ENCODE assay signal across 8 mouse cellular contexts in the genomic region with DNA sequence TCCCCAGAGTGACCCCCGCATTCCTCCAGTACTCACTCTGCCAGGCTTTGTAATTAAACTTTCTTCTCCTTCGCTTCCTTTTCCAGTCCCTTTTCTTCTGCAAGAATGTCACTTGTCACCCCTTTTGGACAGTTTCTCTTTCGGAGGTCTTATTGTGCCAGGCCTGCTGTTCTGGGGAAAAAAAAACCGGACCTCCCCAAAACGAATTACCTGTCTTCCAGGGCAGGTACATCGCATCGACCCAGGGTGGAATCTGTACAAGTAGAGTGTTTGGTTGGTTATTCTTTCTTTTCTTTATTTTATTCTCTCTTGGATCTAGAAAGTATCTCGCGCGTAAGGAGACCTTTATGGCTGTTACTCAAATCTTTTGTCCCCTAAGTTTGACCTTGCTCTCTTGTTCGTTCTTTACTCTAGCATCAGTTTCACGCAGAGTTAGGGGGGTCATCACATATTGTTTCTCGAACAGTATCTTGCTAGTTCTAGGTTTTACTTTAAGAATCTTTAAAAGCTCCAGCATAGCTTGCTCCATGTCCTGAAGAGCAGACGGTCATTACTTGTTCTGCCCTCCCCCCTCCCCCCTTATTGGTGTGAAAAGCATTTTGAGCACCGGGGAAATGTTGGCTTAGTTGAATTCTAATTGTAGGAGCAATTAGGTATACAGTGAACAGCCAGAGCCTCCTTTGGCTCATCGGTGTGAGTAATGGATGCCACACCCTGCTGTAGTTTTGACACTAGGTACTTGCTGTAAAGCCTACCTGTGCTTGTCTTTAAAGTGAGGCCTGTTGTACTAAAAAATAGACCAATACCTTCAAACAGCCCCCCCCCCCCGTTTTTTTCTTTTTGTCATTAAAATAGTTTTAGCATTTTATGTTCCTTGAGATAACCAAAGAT. TPM values are rescaled to one million over a fixed set of nuclear protein-coding genes. Genes with fewer than 3 reads are reported as not detected.
DNase-seq lines count a peak whose midpoint lies in the region; ATAC-seq and TF ChIP-seq lines count a peak whose summit lies in the region.

No protein-coding gene starts in this region.

- H3K4me1 ChIP-seq in testis, adult 2 months (ENCODE audit: control insufficient read depth, insufficient read depth, low read length): peaks cover 2% of the 10 kb centered on the region
- H3K4me1 ChIP-seq in embryonic facial prominence, embryonic 12.5 days: peaks cover 17% of the 10 kb centered on the region
- peaks cover 4% of the 10 kb centered on the region; the same call in 1 of the 2 replicates for H3K4me1 ChIP-seq in intestine, embryonic 16.5 days (ENCODE audit: control insufficient read depth, insufficient read depth, low read length)
- H3K4me1 ChIP-seq in neural tube, embryonic 14.5 days (ENCODE audit: control insufficient read depth, insufficient read depth, low read length): peaks cover 12% of the 10 kb centered on the region; the same call in 1 of the 2 replicates

- no peaks in the 10 kb centered on the region for H3K9me3 ChIP-seq in embryonic facial prominence, embryonic 12.5 days
- H3K9me3 ChIP-seq in intestine, embryonic 16.5 days (ENCODE audit: control insufficient read depth, low read length): no peaks in the 10 kb centered on the region
- no peaks in the 10 kb centered on the region for H3K9me3 ChIP-seq in neural tube, embryonic 14.5 days (ENCODE audit: control insufficient read depth, low read length)

- no peaks in the 10 kb centered on the region for H3K27me3 ChIP-seq in testis, adult 2 months (ENCODE audit: control insufficient read depth, insufficient read depth, low read length)
- H3K27me3 ChIP-seq in embryonic facial prominence, embryonic 12.5 days: no peaks in the 10 kb centered on the region
- H3K27me3 ChIP-seq in intestine, embryonic 16.5 days (replicated peaks; ENCODE audit: control insufficient read depth, insufficient read depth, low read length): no peaks in the 10 kb centered on the region
- no peaks in the 10 kb centered on the region for H3K27me3 ChIP-seq in neural tube, embryonic 14.5 days (ENCODE audit: control insufficient read depth, insufficient read depth, low read length)

- peak overlapping the region; percentile 92 for H3K9ac ChIP-seq in embryonic facial prominence, embryonic 12.5 days
- peak overlapping the region; percentile 89 for H3K9ac ChIP-seq in intestine, embryonic 16.5 days (ENCODE audit: low read depth, low read length)
- peak overlapping the region; percentile 91 for H3K9ac ChIP-seq in neural tube, embryonic 14.5 days (replicated peaks; ENCODE audit: low read depth, low read length)

- peak overlapping the region; percentile 92 for H3K27ac ChIP-seq in testis, adult 2 months (ENCODE audit: control insufficient read depth, insufficient read depth, low read depth, low read length)
- H3K27ac ChIP-seq in embryonic facial prominence, embryonic 12.5 days: no peak overlapping the region
- peak overlapping the region; percentile 96 for H3K27ac ChIP-seq in intestine, embryonic 16.5 days (ENCODE audit: low read length)
- peak overlapping the region; percentile 77 for H3K27ac ChIP-seq in neural tube, embryonic 14.5 days (ENCODE audit: low read depth, low read length)

- no peak for ATAC-seq in embryonic facial prominence, embryonic 12.5 days (ENCODE audit: insufficient number of reproducible peaks, insufficient read depth, low FRiP score, low TSS enrichment)
- no peak for ATAC-seq in intestine, embryonic 16.5 days
- no peak for ATAC-seq in neural tube, embryonic 14.5 days (ENCODE audit: low read depth)
- ATAC-seq in frontal cortex, adult (ENCODE audit: low TSS enrichment): no peak

- no peaks in the 10 kb centered on the region for H3K36me3 ChIP-seq in testis, adult 2 months (ENCODE audit: control insufficient read depth, insufficient read depth, low read length)
- no peaks in the 10 kb centered on the region for H3K36me3 ChIP-seq in embryonic facial prominence, embryonic 12.5 days
- no peaks in the 10 kb centered on the region for H3K36me3 ChIP-seq in intestine, embryonic 16.5 days (ENCODE audit: control insufficient read depth, insufficient read depth, low read length)
- H3K36me3 ChIP-seq in neural tube, embryonic 14.5 days (ENCODE audit: control insufficient read depth, insufficient read depth, low read length): no peaks in the 10 kb centered on the region

- TF ChIP-seq CTCF in testis, adult 2 months (IDR thresholded peaks at IDR 0.05; ENCODE audit: control insufficient read depth, insufficient read depth, insufficient replicate concordance, low read depth, low read length): no peak

- no peak for DNase-seq in testis, postnatal 14 days (ENCODE audit: low spot score)
- no peak for DNase-seq in left cerebral cortex, adult 9 months (ENCODE audit: low spot score in 2 of 2)
- DNase-seq in layer of hippocampus, adult 9-11 months: no peak

- WGBS in embryonic facial prominence, embryonic 12.5 days: 2% methylated on average over 17 of the region's 17 CpGs
- 3% methylated on average over 17 of the region's 17 CpGs for WGBS in intestine, embryonic 16.5 days
- WGBS in neural tube, embryonic 14.5 days: under 1% methylated on average over 17 of the region's 17 CpGs

- H3K4me3 ChIP-seq in testis, adult 2 months (ENCODE audit: control insufficient read depth, low read depth, low read length): peak overlapping the region; percentile 95
- H3K4me3 ChIP-seq in embryonic facial prominence, embryonic 12.5 days: peak overlapping the region; percentile 88
- H3K4me3 ChIP-seq in intestine, embryonic 16.5 days (ENCODE audit: low read length): peak overlapping the region; percentile 83
- H3K4me3 ChIP-seq in neural tube, embryonic 14.5 days (ENCODE audit: low read depth, low read length): peak overlapping the region; percentile 78

- H3K4me2 ChIP-seq in embryonic facial prominence, embryonic 12.5 days (replicated peaks): peak overlapping the region; percentile 69
- peak overlapping the region; percentile 53 for H3K4me2 ChIP-seq in intestine, embryonic 16.5 days (ENCODE audit: low read depth, low read length)
- peak overlapping the region; percentile 66 for H3K4me2 ChIP-seq in neural tube, embryonic 14.5 days (ENCODE audit: low read depth, low read length)

- TF ChIP-seq POLR2A in testis, adult 2 months (IDR thresholded peaks at IDR 0.05; ENCODE audit: control insufficient read depth, low read depth, low read length): no peak

RNA-seq across cellular contexts. Expression of a gene that starts 1.1 kb away (rescaled TPM):
- polyA plus RNA-seq in testis, adult 2 months (2012; rRNA removed): 42.1 and 44.7 TPM in 2 replicates
- 27.4 TPM in 2 replicates for polyA plus RNA-seq in embryonic facial prominence, embryonic 12.5 days (2016; fragmentation: Nextera tagmentation; extraction: Ambion mirVana)
- 4.1 and 9.6 TPM in 2 replicates for polyA plus RNA-seq in intestine, embryonic 16.5 days (2015; fragmentation: Nextera tagmentation; extraction: Ambion mirVana)
- polyA plus RNA-seq in neural tube, embryonic 14.5 days (2014; fragmentation: Nextera tagmentation; extraction: Ambion mirVana): 13.1 and 16.6 TPM in 2 replicates
